Mouse (Mus musculus) lung, postnatal 10 days (tissue): ENCODE data around the gene Mfsd8.
"Not testable (repeated sequence)": the region's sequence is repeated elsewhere in the genome, so short reads cannot be mapped to it uniquely, and the experiment has no call there.

Experiments used
- DNase-seq: peaks from one replicate; pipeline ENCODE4 v3.0.0; 2021

Mfsd8 gene

DNA sequence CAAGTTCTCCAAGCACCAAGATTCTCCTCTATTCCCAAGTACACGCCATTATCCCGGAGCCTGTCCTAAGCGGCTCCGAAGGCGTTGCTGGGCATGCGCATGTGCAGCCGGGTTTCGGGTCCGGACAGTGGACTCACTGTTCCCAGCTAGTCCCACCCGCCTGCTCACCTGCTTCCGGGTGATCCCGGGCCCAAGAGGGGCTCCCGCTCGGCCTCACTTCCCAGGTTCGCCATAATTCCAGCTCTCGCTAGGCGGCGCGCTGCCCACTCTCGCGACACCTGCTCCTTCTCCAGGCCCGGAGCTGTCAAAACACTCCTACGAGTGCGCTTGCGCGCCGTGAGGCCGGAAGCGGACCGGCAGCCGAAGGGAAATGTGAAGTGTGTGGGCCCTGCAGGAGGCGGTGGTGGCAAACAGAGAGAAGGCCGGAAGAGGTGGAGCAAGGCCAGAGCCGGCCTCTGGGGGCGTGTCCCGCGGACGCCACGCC is at the start of gene Mfsd8:
TSS of gene Mfsd8 (minus strand) at position 414 of the 484 bp plus-strand sequence.
- DNase-seq: peak; percentile 98

DNA sequence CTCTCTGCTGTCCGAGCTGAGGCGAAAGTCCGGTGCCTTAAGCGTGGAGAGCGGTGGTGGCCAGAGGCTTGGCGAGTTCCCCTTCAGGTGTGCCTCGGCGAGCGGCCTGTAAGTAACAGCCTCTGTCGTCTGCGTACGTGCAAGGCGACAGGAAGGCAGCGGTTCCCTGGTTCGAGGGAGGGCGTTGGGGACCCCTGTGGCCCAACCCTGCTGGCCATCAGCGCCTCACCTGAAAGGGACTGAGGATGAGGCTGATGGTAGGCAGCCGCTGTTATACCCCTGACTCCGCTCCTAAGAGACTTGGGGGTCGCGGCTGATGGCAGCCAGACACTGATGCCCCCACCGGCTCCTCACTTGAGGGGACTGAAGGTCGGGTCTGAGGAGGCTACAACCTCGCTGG is 47.6 kb upstream of the Mfsd8 start:
- DNase-seq: peak; percentile 24

DNA sequence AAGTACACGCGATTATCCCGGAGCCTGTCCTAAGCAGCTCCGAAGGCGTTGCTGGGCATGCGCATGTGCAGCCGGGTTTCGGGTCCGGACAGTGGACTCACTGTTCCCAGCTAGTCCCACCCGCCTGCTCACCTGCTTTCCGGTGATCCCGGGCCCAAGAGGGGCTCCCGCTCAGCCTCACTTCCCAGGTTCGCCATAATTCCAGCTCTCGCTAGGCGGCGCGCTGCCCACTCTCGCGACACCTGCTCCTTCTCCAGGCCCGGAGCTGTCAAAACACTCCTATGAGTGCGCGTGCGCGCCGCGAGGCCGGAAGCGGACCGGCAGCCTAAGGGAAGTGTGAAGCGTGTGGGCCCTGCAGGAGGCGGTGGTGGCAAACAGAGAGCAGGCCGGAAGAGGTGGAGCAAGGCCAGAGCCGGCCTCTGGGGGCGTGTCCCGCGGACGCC is 47.2 kb upstream of the Mfsd8 start:
- DNase-seq: peak; percentile 99

DNA sequence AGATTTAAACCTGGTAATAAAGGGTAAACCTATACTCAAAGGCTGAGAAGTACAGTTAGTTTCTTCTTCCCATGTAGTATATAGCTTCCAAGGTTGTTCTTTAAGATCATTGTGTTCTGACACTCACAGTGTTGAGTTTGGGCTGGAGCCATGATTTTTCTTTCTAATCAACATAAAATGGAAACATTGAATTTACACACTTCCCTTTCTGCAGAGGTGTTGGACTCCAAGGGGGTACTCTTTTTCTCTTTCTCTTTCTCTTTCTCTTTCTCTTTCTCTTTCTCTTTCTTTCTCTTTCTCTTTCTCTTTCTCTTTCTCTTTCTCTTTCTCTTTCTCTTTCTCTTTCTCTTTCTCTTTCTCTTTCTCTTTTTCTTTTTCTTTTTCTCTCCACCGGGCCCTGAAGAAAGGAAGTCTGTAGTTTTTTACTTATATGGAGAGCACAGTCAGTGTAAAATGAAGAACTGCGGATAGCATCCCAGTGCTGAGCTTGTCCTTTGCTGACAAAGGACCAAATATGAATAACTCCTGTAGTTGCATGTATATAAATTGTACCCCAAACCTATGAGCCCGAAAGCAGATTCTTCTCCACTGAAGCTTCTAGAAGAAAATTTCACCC is 6.5 kb upstream of the Mfsd8 start:
- DNase-seq: not testable (repeated sequence)

DNA sequence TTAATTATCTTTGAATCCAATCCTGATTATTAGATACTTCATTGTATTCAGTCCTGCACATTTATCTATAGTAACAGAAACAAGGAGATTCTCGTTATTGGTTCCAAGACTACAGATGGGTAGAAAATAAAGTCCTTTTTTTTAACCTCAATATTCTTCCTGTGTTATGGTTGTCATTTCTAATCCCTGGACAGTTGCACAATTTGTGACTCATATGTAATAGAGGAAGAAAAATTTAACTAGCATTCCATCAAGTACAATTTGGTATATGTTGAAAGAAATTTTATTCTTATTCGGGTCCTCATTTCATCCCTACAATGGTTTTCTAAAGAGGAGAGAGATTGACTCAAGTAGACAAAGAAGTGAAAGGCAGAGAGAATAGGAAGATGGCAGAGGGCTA is 1.2 kb upstream of the Mfsd8 start:
- not testable (repeated sequence) for DNase-seq

DNA sequence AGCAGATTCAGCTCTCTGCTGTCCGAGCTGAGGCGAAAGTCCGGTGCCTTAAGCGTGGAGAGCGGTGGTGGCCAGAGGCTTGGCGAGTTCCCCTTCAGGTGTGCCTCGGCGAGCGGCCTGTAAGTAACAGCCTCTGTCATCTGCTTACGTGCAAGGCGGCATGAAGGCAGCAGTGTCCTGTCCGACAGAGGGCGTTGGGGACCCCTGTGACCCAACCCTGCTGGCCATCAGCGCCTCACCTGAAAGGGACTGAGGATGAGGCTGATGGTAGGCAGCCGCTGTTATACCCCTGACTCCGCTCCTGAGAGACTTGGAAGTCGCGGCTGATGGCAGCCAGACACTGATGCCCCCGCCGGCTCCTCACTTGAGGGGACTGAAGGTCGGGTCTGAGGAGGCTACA is 332 bp upstream of the Mfsd8 start:
- peak; percentile 61 for DNase-seq

DNA sequence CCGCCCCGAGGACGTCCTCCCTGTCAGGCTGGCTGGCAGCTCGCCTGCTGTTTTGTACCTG is 101 bp upstream of the Mfsd8 start, which contains the start of gene Abhd18:
TSS of gene Abhd18 (plus strand) at position 14 of the 61 bp plus-strand sequence.
- not testable (repeated sequence) for DNase-seq

DNA sequence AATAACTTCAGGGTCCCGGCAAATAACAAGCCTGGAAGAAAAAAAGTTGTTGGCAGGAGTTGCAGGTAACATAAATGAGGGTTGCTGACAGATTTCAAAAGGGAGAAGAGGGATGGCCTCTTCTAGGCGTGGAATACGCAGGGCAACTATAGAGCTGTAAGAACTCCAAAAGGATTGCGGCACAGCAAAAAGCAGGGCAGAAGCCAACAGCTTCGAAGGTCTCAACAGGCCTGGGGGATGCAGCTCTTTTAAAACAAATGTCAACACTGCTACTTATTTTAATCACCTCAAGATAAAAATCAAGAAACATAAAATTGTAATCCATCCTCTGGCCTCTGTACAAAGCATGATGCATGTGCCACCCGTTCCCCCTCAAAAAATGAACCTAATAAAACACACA is 1.2 kb downstream of the Mfsd8 start:
- not testable (repeated sequence) for DNase-seq

DNA sequence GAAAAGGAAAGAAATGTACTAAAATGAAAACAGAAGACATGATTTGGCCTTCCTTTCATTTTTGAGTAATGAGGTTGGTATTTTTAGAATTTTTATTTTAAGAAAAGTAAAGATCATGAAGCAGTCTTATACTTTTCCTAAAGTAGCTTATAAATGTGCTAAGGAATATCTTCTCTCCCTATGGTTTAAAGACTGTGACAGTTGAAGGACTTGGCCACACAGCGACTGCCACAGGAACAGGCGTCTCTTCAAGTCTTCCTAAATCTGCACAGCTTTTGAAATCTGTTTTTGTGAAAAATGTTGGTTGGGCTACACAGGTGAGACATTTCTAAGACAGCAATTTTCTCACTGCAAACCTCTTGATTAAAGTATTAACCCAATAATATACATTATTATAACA is 33.4 kb downstream of the Mfsd8 start:
- DNase-seq: no peak

DNA sequence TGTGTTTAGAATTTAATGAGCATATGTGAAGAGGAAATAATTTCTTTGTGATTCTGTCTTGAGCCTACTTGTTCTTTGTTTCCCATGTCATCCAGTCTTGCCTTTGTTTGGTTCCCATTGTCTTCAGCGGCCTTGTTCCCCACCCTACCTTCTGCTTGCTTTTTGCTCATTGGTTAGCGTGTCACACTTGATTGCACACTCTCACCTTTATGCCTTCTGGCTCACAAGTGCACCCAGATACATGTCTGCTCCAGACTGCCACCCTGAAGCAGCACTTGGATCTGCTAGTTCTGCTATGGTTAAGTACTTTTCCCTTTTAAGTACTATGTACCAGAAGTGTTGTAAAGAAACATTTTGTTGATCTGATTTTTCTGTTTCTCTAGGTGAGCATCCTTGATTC is 36.8 kb downstream of the Mfsd8 start:
- DNase-seq: no peak

DNA sequence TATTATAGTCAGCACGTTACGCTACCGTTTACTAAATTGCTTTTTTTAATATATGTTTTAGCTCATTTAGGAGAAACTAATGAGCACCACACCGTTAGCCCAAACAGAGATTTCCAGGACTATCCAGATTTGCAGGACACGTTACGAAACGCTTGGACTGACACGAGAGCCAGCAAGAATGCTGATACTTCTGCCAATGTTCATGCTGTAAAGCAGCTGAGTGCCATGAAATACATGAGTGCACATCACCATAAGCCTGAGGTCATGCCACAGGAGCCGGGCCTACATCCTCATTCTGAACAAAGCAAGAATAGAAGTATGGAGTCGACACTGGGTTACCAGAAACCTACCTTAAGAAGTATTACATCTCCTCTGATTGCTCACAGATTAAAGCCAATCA is 38.0 kb downstream of the Mfsd8 start:
- no peak for DNase-seq

DNA sequence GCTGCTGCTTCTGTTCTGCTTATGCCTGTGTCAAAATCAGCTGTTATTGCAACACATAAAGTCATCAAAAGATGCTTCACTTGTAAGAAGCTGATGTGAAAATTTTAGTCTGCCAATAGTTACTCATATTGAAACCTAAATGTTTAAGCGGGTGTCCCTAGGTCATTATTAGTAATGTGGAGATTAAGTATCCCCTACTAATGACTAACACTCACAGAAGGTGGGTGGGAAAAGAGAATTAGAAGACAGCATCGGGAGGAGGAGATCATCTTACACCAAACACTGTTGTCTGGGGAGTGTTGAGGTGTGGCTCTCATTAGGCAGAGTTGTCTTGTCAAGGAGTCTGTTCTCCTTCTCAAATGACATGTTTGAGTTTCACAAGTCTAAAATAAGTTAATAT is 39.8 kb downstream of the Mfsd8 start:
- no peak for DNase-seq

DNA sequence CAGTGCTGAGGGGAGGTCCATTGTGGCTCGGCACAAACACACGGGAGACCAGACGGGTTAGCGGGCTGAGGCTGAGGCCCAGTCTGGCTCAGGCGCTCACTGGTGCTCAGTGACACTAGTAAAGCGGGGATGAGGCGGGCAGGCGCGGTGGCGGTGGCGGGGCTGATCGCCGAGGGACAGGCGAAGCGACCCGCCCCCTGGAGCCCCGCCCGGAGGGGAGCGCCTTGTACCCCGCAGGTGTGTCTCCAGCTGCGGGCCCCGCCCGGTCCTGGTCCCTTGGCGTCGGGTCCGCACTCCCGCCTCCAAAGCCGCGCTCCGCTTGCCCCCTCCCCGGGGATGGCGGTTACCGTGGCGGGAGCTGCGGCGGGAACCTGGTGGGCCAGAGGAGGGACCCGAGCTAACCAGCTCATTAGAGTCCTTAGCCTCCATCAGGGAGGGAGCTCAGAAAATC is 46.3 kb downstream of the Mfsd8 start:
- peak; percentile 43 for DNase-seq

DNA sequence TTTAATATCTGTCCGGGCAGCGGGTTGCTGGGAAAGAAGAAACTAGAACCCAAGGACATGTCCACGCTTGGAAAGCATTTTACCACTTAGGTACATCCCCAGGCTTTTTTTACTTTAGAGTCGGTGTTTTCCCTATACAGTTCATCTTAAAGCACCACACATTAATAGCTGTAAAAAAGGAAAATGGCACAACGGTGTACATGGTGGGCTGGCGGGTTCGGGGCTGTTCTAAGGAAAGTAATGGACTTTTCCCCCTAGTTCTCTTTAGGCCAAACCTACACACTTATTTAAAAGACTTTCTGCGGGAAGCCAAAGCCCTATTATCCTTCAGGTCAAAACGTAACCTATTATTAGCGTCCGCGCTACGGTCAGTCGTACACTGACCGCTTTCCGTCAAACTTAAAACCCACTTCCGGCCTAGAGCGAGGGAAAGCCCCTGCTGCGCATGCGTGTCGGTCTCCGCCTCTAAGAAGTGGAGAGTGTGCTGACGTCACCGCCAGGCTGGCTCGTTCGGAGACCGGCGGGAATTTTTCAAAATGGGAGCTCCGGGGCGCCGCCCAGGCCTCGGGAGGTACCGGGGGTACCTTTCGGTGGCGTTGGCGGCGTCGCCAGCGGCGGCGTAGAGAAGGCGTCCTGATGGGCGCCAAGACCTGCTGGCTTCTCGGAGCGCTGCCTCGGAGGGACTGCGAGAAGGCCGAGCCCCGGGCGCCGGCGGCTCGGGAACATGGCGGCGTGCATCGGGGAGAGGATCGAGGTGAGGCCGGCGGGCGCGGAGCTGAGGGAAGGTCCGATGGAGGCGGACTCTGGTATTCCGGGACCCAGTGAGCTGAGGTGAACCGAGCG is 46.9 kb downstream of the Mfsd8 start, which contains the start of gene Plk4:
TSS of gene Plk4 (plus strand) at position 490 of the 843 bp plus-strand sequence.
- peak; percentile 98 for DNase-seq

DNA sequence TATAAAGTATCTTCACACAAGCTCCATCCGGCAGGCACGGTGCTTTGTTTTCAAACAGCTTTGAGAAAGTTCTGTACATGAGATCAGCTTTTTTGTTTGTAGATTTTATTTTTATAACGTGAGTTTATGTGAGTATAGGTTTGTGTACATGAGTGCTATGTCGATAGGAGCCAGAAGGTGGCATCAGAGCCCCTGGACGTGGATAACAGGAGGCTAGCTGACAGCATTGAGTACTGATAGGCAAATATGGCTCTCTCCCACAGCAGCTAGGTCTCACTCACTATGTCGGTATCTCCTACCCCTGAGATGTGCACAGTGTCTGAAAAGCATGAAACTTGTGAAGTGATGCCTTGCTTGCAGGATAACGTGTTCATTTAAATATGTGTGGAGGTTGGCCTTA is 48.2 kb downstream of the Mfsd8 start:
- peak; percentile 63 for DNase-seq

DNA sequence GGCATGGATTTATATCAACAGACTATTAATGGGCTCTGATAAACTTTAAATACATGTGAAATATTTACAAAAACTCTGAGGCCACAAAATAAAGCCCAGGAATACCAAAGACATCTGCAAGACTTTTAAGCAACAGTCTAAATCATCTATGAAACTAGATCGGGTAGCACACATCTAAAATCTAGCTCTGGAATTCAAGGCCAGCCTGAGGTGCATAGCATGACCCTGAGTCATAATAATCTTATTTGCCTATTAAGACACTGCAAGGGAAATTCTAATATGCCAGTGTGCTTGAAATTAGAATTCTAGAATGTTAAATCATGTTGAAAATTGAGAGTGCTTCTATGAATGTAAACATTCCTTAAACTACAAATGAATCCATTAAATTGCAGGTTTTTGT is 48.6 kb downstream of the Mfsd8 start:
- no peak for DNase-seq

DNA sequence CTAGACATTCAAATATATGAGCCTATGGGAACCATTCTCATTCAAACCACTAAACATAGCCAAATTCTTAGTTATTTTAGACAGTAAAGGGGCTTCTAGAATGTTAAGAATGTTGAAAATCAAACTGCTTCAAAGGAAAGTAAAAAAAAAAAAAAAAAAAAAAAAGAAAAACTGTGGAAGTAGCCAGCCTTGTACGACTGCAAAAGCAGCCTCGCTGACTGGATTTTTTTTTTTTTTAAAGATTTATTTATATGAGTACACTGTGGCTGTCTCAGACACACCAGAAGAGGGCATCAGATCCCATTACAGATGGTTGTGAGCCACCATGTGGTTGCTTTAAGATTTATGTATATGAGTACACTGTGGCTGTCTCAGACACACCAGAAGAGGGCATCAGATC is 52.9 kb downstream of the Mfsd8 start:
- no peak for DNase-seq
